Mouse (Mus musculus) erythroid progenitor cell, adult 5-6 weeks (primary cell): ENCODE results near the gene Camkk1. TPM values are rescaled to one million over a fixed set of nuclear protein-coding genes. Genes with fewer than 3 reads are reported as not detected.
A peak's percentile ranks its signal among the peaks of the same experiment; 100 is the strongest.

Experiments
- ATAC-seq: replicated peaks from 2 replicates; pipeline ENCODE4 v1.8.0; 2016; ENCODE audit warnings: moderate number of reproducible peaks, mild to moderate bottlenecking, moderate TSS enrichment, inconsistent platforms; ENCODE audit not compliant: poor library complexity, low FRiP score, severe bottlenecking
- total RNA-seq, 2 experiments: library from RNA; stranded (forward) in 1 of 2; stranded (reverse) in 1 of 2; fragments of 150-400 nt in 1 of 2; fragments of 186-747, 209-891 nt in 1 of 2; gene quantifications; 2 replicates each; pipeline versions ENCODE4 v1.2.3 to v1.2.4; 2015 to 2017; ENCODE audit warnings: low replicate concordance in 2 of 2

The Camkk1 gene
- total RNA-seq, 2 experiments from 2014 or later = 0.76 TPM; not detected in 1

DNA sequence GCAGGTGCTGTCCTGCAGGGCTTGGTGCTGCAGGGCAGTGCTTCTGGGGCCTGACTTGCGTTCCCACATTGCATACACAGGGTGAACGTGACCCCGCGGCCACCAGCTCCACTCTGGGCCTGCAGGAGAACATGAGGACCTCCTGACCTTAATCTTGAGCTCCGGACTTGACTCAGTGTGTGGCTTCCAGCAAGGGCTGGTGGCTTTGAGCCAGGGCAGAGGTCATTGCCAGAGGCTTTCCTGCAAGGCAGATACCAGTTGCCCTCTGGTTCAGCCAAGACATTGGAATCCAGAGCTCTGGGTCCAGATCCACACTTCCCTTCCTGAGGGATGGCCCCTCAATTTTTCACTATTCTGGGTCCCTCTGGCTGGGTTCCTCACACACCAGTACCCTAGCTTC lies 4.8 kb upstream of the Camkk1 start:
- ATAC-seq = no peak

- no peak for ATAC-seq
Observed at GRCm38 (mm10) chr11:73014831-73015344, 3.9 kb upstream of the Camkk1 start.

DNA sequence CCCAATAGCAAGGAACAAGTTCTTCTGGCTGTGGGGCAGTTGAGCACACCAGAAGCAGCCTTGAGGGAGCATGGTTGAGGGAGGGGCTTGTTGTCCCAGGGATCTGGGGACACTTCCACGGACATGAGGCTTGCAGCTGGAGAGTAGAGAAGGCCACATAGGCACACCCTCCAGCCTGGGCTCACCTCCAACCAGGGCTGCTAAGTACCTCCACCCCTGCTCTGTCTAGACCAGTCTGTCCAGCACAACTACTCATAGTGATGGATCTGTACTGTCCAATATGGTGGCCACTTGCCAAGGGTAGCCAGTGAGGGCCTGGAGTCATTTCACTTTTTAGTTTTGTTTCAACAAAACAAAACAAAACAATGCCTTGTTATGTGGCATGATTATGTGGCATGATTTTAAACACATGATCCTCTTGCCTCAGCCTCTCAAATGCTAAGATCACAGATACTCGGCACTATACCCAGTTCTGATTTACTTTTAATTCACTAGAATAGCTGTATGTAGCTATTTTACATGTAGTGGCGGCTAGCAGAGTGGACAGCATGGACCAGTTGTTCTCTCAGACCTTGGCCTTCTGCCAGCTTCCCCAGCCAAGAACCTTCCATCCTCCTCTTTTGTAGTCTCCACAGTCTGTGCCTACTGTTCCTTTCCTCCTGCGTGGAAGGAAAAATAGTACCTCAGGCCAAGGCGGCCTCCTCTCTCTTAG lies 3.3 kb upstream of the Camkk1 start:
- no peak for ATAC-seq

DNA sequence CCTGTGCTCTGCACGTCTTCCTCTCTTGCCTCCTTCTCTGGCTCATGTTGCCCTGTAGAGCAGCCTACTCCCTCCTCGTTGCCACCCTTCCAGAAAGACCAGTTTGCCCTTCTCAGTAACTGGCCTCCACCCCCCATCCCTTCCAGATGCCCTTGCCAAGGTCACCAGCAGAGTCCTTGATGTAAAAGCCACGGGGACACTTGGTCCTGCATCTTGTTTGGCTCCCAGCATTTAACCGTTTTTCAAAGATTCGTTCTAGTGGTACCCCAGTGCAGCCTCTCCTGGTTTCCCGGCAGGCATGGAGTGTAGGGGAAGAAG lies 2.7 kb upstream of the Camkk1 start:
- ATAC-seq = no peak

DNA sequence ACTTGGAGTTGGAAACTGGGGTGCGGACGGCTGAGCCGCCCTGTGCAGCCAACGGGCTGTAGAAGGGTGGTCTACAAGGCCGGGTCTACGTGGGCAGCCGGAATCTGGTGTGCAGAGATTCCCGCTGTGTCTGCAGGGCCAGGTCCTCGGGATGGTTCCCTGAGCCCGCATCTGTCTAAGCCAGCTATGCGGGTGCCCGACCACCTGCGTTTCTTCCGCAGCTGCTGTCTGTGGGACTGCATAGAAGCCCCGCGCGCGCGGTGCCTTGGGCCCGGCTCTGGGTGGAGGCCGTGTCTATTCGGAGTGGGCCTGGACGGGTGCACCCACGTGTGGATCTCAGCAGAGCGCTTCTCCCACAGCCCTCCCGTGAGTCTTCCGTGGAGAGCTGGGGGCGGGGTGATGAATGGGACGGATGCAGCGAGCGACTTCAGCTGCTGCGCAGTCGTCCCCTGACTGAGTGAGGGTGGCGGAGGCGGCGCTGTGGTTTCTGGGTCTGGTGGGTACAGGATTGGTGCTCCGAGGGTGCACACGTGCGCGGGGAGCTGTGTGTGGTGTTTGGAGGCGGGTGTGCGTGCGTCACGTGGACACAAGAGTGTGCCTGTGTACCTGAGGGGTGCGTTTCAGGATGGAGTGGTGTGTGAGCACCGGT lies 463 bp downstream of the Camkk1 start:
- ATAC-seq = no peak

- no peak for ATAC-seq
Observed at GRCm38 (mm10) chr11:73020953-73021800, 2.4 kb downstream of the Camkk1 start.

DNA sequence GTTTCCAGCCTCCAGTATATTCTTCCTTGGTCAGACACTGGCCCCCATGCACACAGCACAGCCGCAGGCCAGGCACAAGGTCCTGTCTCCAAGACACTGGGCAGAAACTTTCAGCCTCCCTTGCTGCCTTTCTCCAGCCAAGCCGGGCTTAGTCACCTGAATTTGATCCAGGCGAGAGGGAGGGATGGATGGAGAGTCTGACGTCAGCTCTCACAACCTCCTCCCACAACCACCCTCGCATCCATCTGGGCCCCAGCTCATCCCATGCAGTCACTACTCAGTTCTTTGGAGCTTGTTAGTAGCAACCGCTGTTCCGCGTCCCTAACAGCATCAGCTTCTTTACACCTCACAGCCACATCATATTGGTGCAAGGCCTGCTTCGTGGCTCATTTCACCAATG lies 4.3 kb downstream of the Camkk1 start:
- ATAC-seq = no peak

- ATAC-seq = no peak
Observed at GRCm38 (mm10) chr11:73023827-73024226, 5.0 kb downstream of the Camkk1 start.

- ATAC-seq = no peak
Observed at GRCm38 (mm10) chr11:73024236-73024904, 5.6 kb downstream of the Camkk1 start.

- ATAC-seq = no peak
Observed at GRCm38 (mm10) chr11:73026961-73027360, 8.2 kb downstream of the Camkk1 start.

DNA sequence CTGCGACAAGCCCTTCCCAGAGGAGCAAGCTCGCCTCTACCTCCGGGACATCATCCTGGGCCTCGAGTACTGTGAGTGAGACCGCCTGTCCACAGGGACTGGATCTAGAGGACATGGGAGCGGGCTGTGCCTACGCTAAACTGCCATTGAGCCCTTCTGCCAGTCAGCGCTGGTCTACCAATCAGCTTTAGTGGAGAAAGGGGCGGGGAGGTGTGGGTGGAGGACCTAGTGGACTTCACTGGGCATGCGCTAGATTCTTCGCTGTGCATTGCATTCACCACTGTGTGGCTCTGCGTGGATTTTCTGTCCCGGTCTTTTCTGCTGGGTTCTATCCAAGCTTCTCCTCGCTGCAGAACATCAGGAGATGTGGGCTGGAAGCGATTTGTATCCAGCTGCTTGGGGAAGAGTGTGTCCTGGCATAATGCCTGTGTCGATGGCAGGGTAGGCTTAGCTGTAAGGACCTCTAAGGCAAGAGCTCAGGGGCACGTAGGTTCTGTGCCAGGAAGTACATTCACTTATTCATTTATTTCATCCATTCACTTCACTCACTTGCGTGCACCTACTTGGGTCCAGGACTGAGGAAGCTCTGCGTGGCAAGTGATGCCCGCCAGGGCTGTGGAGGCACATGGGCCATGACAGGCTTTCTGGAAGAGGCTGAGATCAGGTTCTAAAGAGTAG lies 12.2 kb downstream of the Camkk1 start:
- peak; percentile 85 for ATAC-seq

- ATAC-seq = no peak
Observed at GRCm38 (mm10) chr11:73031536-73031935, 12.7 kb downstream of the Camkk1 start.

DNA sequence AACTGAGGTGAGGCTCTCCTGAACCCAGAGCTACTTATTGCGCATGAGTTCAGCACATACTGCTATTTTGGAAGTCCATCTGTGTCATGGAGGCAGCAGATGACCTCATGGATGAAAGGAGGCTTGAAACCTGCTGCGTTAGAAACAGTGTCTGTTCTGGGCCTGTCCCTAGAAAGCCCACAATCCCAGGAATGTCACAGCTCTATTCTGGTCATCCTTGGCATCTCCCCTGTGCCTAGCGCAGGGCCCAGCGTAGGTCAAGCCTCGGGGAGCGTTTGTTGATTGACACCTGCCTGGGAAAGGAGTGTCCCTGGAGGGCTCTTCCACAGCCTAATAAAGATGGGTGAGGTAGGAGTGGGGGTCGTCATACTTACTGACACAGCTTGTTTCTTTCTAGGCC lies 17.3 kb downstream of the Camkk1 start:
- ATAC-seq = no peak

DNA sequence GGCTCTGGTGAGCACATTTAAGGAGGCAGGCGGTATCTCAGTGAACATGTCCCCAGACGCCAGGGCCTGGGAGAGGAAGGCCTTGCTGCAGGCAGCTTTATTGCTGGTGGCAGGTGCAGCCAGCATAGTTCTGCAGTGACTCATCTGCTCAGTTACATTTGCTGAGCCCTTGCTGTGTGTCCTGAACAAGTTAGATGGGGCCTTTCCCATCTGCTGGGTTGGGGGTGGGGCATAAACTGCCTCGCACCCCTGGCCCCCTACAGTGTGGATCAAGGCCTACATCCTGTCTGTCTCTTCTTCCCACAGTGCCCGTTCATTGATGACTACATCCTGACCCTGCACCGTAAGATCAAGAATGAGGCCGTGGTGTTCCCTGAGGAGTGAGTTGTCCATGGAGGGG lies 18.1 kb downstream of the Camkk1 start:
- ATAC-seq = no peak

DNA sequence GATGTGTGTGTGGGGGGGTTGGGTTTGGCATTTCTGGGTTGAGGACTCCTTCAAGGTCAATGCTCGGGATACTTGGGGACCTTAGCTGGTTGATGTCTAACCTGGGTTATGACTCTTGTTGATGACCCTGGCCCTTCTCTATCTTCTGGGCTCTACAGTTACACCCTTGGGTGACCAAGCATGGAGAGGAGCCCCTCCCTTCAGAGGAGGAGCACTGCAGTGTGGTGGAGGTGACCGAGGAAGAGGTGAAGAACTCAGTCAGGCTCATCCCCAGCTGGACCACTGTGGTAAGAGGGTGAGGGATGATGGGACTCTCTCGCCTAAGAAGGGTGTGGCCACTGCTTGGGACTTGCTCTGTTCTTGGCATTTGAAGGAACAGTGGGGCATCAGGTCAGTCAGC lies 18.9 kb downstream of the Camkk1 start:
- no peak for ATAC-seq

- no peak for ATAC-seq
Observed at GRCm38 (mm10) chr11:73039102-73039799, 20.4 kb downstream of the Camkk1 start.

GRCm38 (mm10) chr11:73044229-73044755 lies 25.5 kb downstream of the Camkk1 start:
- ATAC-seq = no peak

- ATAC-seq = no peak
Observed at GRCm38 (mm10) chr11:73044789-73045188, 26.0 kb downstream of the Camkk1 start.

GRCm38 (mm10) chr11:73047542-73047996 lies 28.8 kb downstream of the Camkk1 start, which contains the start of gene Ncbp3:
Ncbp3 (plus strand) TSS chr11:73047783.
- peak; percentile 93 for ATAC-seq
